Mouse (Mus musculus): ENCODE data around the gene Tmbim4. TPM values are rescaled to one million over a fixed set of nuclear protein-coding genes. Genes with fewer than 3 reads are reported as not detected.

Gene Tmbim4
- polyA plus RNA-seq, 1 experiment from 2014 or later = 165 TPM

- ATAC-seq (no peak), DNase-seq (ENCODE audit: low spot score) (no peak)
- no peak overlapping the region for H3K27ac ChIP-seq (ENCODE audit: low read length)
- H3K9me3 ChIP-seq (ENCODE audit: low read length) = no peaks in the 10 kb centered on the region
- H3K4me1 ChIP-seq (ENCODE audit: insufficient read depth, low read depth, low read length) = no peaks in the 10 kb centered on the region
- H3K4me3 ChIP-seq (ENCODE audit: low read depth, low read length) = no peak overlapping the region
- no peak overlapping the region for H3K9ac ChIP-seq (replicated peaks; ENCODE audit: low read depth)
- TF ChIP-seq EP300 (IDR thresholded peaks at IDR 0.05) (no peak), CTCF (IDR thresholded peaks at IDR 0.05) (no peak)
- WGBS = 90% methylated on average over 19 of the region's 19 CpGs
- H3K27me3 ChIP-seq (replicated peaks; ENCODE audit: insufficient read depth, low read length) = no peaks in the 10 kb centered on the region
- H3K36me3 ChIP-seq (ENCODE audit: insufficient read depth, low read length) = no peaks in the 10 kb centered on the region
- no peak overlapping the region for H3K4me2 ChIP-seq (replicated peaks; ENCODE audit: low read depth, low read length)
Observed at GRCm38 (mm10) chr10:120164931-120165792, 36.2 kb upstream of the Tmbim4 start.

GRCm38 (mm10) chr10:120165793-120166503 is 35.4 kb upstream of the Tmbim4 start:
- no peaks in the 10 kb centered on the region for H3K27me3 ChIP-seq (replicated peaks; ENCODE audit: insufficient read depth, low read length)
- ATAC-seq (no peak), DNase-seq (ENCODE audit: low spot score) (no peak)
- no peak overlapping the region for H3K4me2 ChIP-seq (replicated peaks; ENCODE audit: low read depth, low read length)
- H3K27ac ChIP-seq (ENCODE audit: low read length) = no peak overlapping the region
- H3K36me3 ChIP-seq (ENCODE audit: insufficient read depth, low read length) = no peaks in the 10 kb centered on the region
- 87% methylated on average over 17 of the region's 17 CpGs for WGBS
- no peaks in the 10 kb centered on the region for H3K4me1 ChIP-seq (ENCODE audit: insufficient read depth, low read depth, low read length)
- H3K9ac ChIP-seq (replicated peaks; ENCODE audit: low read depth) = no peak overlapping the region
- TF ChIP-seq CTCF (IDR thresholded peaks at IDR 0.05) (no peak), EP300 (IDR thresholded peaks at IDR 0.05) (no peak)
- H3K9me3 ChIP-seq (ENCODE audit: low read length) = no peaks in the 10 kb centered on the region
- no peak overlapping the region for H3K4me3 ChIP-seq (ENCODE audit: low read depth, low read length)

GRCm38 (mm10) chr10:120168070-120168469 is 33.3 kb upstream of the Tmbim4 start:
- Histone ChIP-seq H3K4me3 (ENCODE audit: low read depth, low read length) (no peak overlapping the region), H3K36me3 (ENCODE audit: insufficient read depth, low read length) (no peaks in the 10 kb centered on the region), H3K27me3 (replicated peaks; ENCODE audit: insufficient read depth, low read length) (no peaks in the 10 kb centered on the region), H3K4me1 (ENCODE audit: insufficient read depth, low read depth, low read length) (no peaks in the 10 kb centered on the region), H3K9me3 (ENCODE audit: low read length) (no peaks in the 10 kb centered on the region), H3K9ac (replicated peaks; ENCODE audit: low read depth) (no peak overlapping the region), H3K27ac (ENCODE audit: low read length) (no peak overlapping the region), H3K4me2 (replicated peaks; ENCODE audit: low read depth, low read length) (no peak overlapping the region)
- 70% methylated on average over 1 of the region's 1 CpGs for WGBS
- ATAC-seq (no peak), DNase-seq (ENCODE audit: low spot score) (no peak)
- TF ChIP-seq EP300 (IDR thresholded peaks at IDR 0.05) (no peak), CTCF (IDR thresholded peaks at IDR 0.05) (no peak)

- no peak overlapping the region for H3K9ac ChIP-seq (replicated peaks; ENCODE audit: low read depth)
- 40% methylated on average over 10 of the region's 10 CpGs for WGBS
- no peak overlapping the region for H3K27ac ChIP-seq (ENCODE audit: low read length)
- ATAC-seq = no peak
- H3K36me3 ChIP-seq (ENCODE audit: insufficient read depth, low read length) = no peaks in the 10 kb centered on the region
- no peaks in the 10 kb centered on the region for H3K4me1 ChIP-seq (ENCODE audit: insufficient read depth, low read depth, low read length)
- no peak overlapping the region for H3K4me2 ChIP-seq (replicated peaks; ENCODE audit: low read depth, low read length)
- no peaks in the 10 kb centered on the region for H3K9me3 ChIP-seq (ENCODE audit: low read length)
- no peaks in the 10 kb centered on the region for H3K27me3 ChIP-seq (replicated peaks; ENCODE audit: insufficient read depth, low read length)
- no peak for DNase-seq (ENCODE audit: low spot score)
- TF ChIP-seq CTCF (IDR thresholded peaks at IDR 0.05) (no peak), EP300 (IDR thresholded peaks at IDR 0.05) (no peak)
- no peak overlapping the region for H3K4me3 ChIP-seq (ENCODE audit: low read depth, low read length)
Observed at GRCm38 (mm10) chr10:120169064-120169463, 32.3 kb upstream of the Tmbim4 start.

- no peaks in the 10 kb centered on the region for H3K27me3 ChIP-seq (replicated peaks; ENCODE audit: insufficient read depth, low read length)
- H3K36me3 ChIP-seq (ENCODE audit: insufficient read depth, low read length) = no peaks in the 10 kb centered on the region
- H3K9ac ChIP-seq (replicated peaks; ENCODE audit: low read depth) = no peak overlapping the region
- H3K4me1 ChIP-seq (ENCODE audit: insufficient read depth, low read depth, low read length) = no peaks in the 10 kb centered on the region
- no peak overlapping the region for H3K27ac ChIP-seq (ENCODE audit: low read length)
- ATAC-seq (no peak), DNase-seq (ENCODE audit: low spot score) (no peak)
- no peaks in the 10 kb centered on the region for H3K9me3 ChIP-seq (ENCODE audit: low read length)
- 74% methylated on average over 5 of the region's 5 CpGs for WGBS
- no peak overlapping the region for H3K4me3 ChIP-seq (ENCODE audit: low read depth, low read length)
- no peak overlapping the region for H3K4me2 ChIP-seq (replicated peaks; ENCODE audit: low read depth, low read length)
- TF ChIP-seq CTCF (IDR thresholded peaks at IDR 0.05) (no peak), EP300 (IDR thresholded peaks at IDR 0.05) (no peak)
Observed at GRCm38 (mm10) chr10:120169841-120170240, 31.5 kb upstream of the Tmbim4 start.

- Histone ChIP-seq H3K4me1 (ENCODE audit: insufficient read depth, low read depth, low read length) (no peaks in the 10 kb centered on the region), H3K4me3 (ENCODE audit: low read depth, low read length) (no peak overlapping the region), H3K9ac (replicated peaks; ENCODE audit: low read depth) (no peak overlapping the region), H3K27me3 (replicated peaks; ENCODE audit: insufficient read depth, low read length) (no peaks in the 10 kb centered on the region), H3K36me3 (ENCODE audit: insufficient read depth, low read length) (no peaks in the 10 kb centered on the region), H3K4me2 (replicated peaks; ENCODE audit: low read depth, low read length) (no peak overlapping the region), H3K27ac (ENCODE audit: low read length) (no peak overlapping the region), H3K9me3 (ENCODE audit: low read length) (no peaks in the 10 kb centered on the region)
- ATAC-seq (no peak), DNase-seq (ENCODE audit: low spot score) (no peak)
- WGBS = 74% methylated on average over 4 of the region's 4 CpGs
- no peak for TF ChIP-seq EP300 (IDR thresholded peaks at IDR 0.05)
- no peak for TF ChIP-seq CTCF (IDR thresholded peaks at IDR 0.05)
Observed at GRCm38 (mm10) chr10:120170277-120170676, 31.1 kb upstream of the Tmbim4 start.
